Mouse (Mus musculus) midbrain, embryonic 11.5 days (tissue): ENCODE measurements around the gene Arhgef40. TPM values are rescaled to one million over a fixed set of nuclear protein-coding genes. Genes with fewer than 3 reads are reported as not detected.
"Not testable (repeated sequence)": the region's sequence is repeated elsewhere in the genome, so short reads cannot be mapped to it uniquely, and the experiment has no call there.

ENCODE experiments used
- ATAC-seq: fragments of 200-750 bp; cut with Nextera tagmentation; 2 replicates; pipeline ENCODE4 v1.8.0; 2017; ENCODE audit warnings: moderate TSS enrichment, moderate library complexity; ENCODE audit not compliant: low FRiP score
- DNase-seq: peaks from one replicate; pipeline ENCODE4 v3.0.0; 2015; ENCODE audit warnings: low spot score; ENCODE audit errors: missing footprints
- H3K27ac ChIP-seq: fragments of 300-500 bp; sonication (generic); 2 replicates; pipeline ENCODE4 v1.5.1; 2014; ENCODE audit warnings: low read depth, low read length
- H3K27me3 ChIP-seq: fragments of 300-500 bp; sonication (generic); 2 replicates; pipeline ENCODE4 v1.6.1; 2014; ENCODE audit warnings: mild to moderate bottlenecking, low read length, moderate library complexity, mixed read lengths; ENCODE audit not compliant: control insufficient read depth, insufficient read depth
- H3K36me3 ChIP-seq: fragments of 300-500 bp; sonication (generic); 2 replicates; pipeline ENCODE4 v1.6.1; 2014; ENCODE audit warnings: mild to moderate bottlenecking, low read length, moderate library complexity, mixed read lengths; ENCODE audit not compliant: control insufficient read depth, insufficient read depth
- H3K4me1 ChIP-seq: fragments of 300-500 bp; sonication (generic); 2 replicates; pipeline ENCODE4 v1.6.1; 2014; ENCODE audit warnings: low read length; ENCODE audit not compliant: control insufficient read depth, insufficient read depth
- H3K4me2 ChIP-seq: fragments of 300-500 bp; sonication (generic); 2 replicates; pipeline ENCODE4 v1.6.1; 2014; ENCODE audit warnings: mild to moderate bottlenecking, moderate library complexity
- H3K4me3 ChIP-seq: fragments of 300-500 bp; sonication (generic); 2 replicates; pipeline ENCODE4 v1.5.1; 2014; ENCODE audit warnings: low read depth, low read length
- H3K9ac ChIP-seq: fragments of 300-500 bp; sonication (generic); 2 replicates; pipeline ENCODE4 v1.6.1; 2014; ENCODE audit warnings: low read length
- H3K9me3 ChIP-seq: fragments of 300-500 bp; sonication (generic); 2 replicates; pipeline ENCODE4 v1.6.1; 2016; ENCODE audit warnings: low read length; ENCODE audit not compliant: control insufficient read depth
- WGBS: fragments of 180-500 bp; shearing (Covaris S2); extraction: QIAGEN DNeasy Blood & Tissue Kit; methylation state at CpG from one replicate; pipeline ENCODE4 v1.1.7; 2014; 5-methylcytosine and 5-hydroxymethylcytosine counted together
- polyA plus RNA-seq: library from polyadenylated mRNA; unstranded; fragments of >200 nt; fragmentation: Nextera tagmentation; extraction: Ambion mirVana; gene quantifications from 2 replicates; pipeline ENCODE4 v1.2.1, GENCODE M21; 2014

Arhgef40 gene
- polyA plus RNA-seq, 1 experiment from 2014 or later = 52.8 TPM

GRCm38 (mm10) chr14:52043446-52043845, 58.9 kb downstream of the Arhgef40 start:
- Histone ChIP-seq H3K9me3 (no peaks in the 10 kb centered on the region), H3K4me3 (no peak overlapping the region), H3K27ac (no peak overlapping the region), H3K4me2 (no peak overlapping the region), H3K4me1 (peaks cover 3% of the 10 kb centered on the region; the same call in 1 of the 2 replicates), H3K27me3 (no peaks in the 10 kb centered on the region), H3K9ac (no peak overlapping the region), H3K36me3 (no peaks in the 10 kb centered on the region)
- 78% methylated on average over 6 of the region's 6 CpGs for whole genome bisulfite sequencing
- peak; percentile 39 for DNase-seq
- no peak for ATAC-seq

- no peaks in the 10 kb centered on the region for H3K36me3 ChIP-seq
- WGBS = 9% methylated on average over 8 of the region's 8 CpGs
- H3K4me1 ChIP-seq = peaks cover 3% of the 10 kb centered on the region; the same call in 1 of the 2 replicates
- H3K9me3 ChIP-seq = no peaks in the 10 kb centered on the region
- no peak overlapping the region for H3K4me3 ChIP-seq
- ATAC-seq (peak; percentile 77), DNase-seq (peak; percentile 87)
- H3K9ac ChIP-seq = 0 out of 2 replicates have a peak overlapping the region, but pooled peaks have one; percentile 10
- H3K27me3 ChIP-seq = no peaks in the 10 kb centered on the region
- H3K4me2 ChIP-seq = no peak overlapping the region
- no peak overlapping the region for H3K27ac ChIP-seq
These were observed 60.6 kb downstream of the Arhgef40 start for GRCm38 (mm10) chr14:52044901-52045678.

- DNase-seq (peak; percentile 89), ATAC-seq (peak; percentile 46; the same call in 1 of the 2 replicates)
- no peak overlapping the region for H3K4me2 ChIP-seq
- 51% methylated on average over 9 of the region's 9 CpGs for WGBS
- H3K4me3 ChIP-seq = no peak overlapping the region
- H3K36me3 ChIP-seq = no peaks in the 10 kb centered on the region
- no peak overlapping the region for H3K27ac ChIP-seq
- H3K27me3 ChIP-seq = no peaks in the 10 kb centered on the region
- H3K4me1 ChIP-seq = peaks cover 3% of the 10 kb centered on the region; the same call in 1 of the 2 replicates
- H3K9me3 ChIP-seq = no peaks in the 10 kb centered on the region
- H3K9ac ChIP-seq = no peak overlapping the region
These were observed 61.5 kb downstream of the Arhgef40 start for GRCm38 (mm10) chr14:52045966-52046565.

GRCm38 (mm10) chr14:52052720-52053119, 68.2 kb downstream of the Arhgef40 start:
- not testable (repeated sequence) for H3K9ac ChIP-seq, H3K4me3 ChIP-seq, H3K27ac ChIP-seq, ATAC-seq, H3K9me3 ChIP-seq, H3K4me1 ChIP-seq, H3K4me2 ChIP-seq, H3K36me3 ChIP-seq, H3K27me3 ChIP-seq
- WGBS = 98% methylated on average over 3 of the region's 3 CpGs
- DNase-seq = peak; percentile 4

Other genes starting within 250 kb of the Arhgef40 start
- gene Ang4, start 211.1 kb upstream of the Arhgef40 start, polyA plus RNA-seq = not detected in 2 replicates
- gene AY358078, start 184.7 kb upstream of the Arhgef40 start, polyA plus RNA-seq = not detected in 2 replicates
- not detected in 2 replicates for gene Ear6, start 131.0 kb upstream of the Arhgef40 start, polyA plus RNA-seq
- 49.6 and 52.4 TPM in 2 replicates for gene Mettl17, start 99.9 kb upstream of the Arhgef40 start, polyA plus RNA-seq
- 0.40 and 0.41 TPM in 2 replicates for gene Slc39a2, start 91.8 kb upstream of the Arhgef40 start, polyA plus RNA-seq
- 7.5 and 10.6 TPM in 2 replicates for gene Ndrg2, start 70.6 kb upstream of the Arhgef40 start, polyA plus RNA-seq
- gene Tppp2, start 66.3 kb upstream of the Arhgef40 start, polyA plus RNA-seq = not detected in 2 replicates
- gene Rnase13, start 61.9 kb upstream of the Arhgef40 start, polyA plus RNA-seq = not detected in 2 replicates
- 1.0 and 1.5 TPM in 2 replicates for gene Tmem253, start 30.9 kb downstream of the Arhgef40 start, polyA plus RNA-seq
- 91.9 and 110 TPM in 2 replicates for gene Zfp219, start 36.0 kb downstream of the Arhgef40 start, polyA plus RNA-seq
- gene Olfr221, start 57.7 kb downstream of the Arhgef40 start, polyA plus RNA-seq = not detected in 2 replicates
- gene Hnrnpc, start 119.3 kb downstream of the Arhgef40 start, polyA plus RNA-seq = 1,011 and 1,046 TPM in 2 replicates
- gene Rpgrip1, start 126.0 kb downstream of the Arhgef40 start, polyA plus RNA-seq = 92.3 and 105 TPM in 2 replicates
- 81.5 and 86.7 TPM in 2 replicates for gene Supt16, start 212.7 kb downstream of the Arhgef40 start, polyA plus RNA-seq